Mouse (Mus musculus): ENCODE data around the gene Gm49380.
A peak's percentile ranks its signal among the peaks of the same experiment; 100 is the strongest.

The Gm49380 gene

GRCm38 (mm10) chr9:44045158-44045883, 68.0 kb downstream of the Gm49380 start:
- DNase-seq: no peak

- no peak for DNase-seq
These were observed 68.7 kb downstream of the Gm49380 start for GRCm38 (mm10) chr9:44044426-44045157.

GRCm38 (mm10) chr9:44043708-44044425, 69.4 kb downstream of the Gm49380 start:
- DNase-seq: peak; percentile 8

- peak; percentile 25 for DNase-seq
These were observed 70.2 kb downstream of the Gm49380 start, which contains the start of gene Thy1 for GRCm38 (mm10) chr9:44042836-44043707. Gene Thy1, plus strand, starts transcription at chr9:44043384.

GRCm38 (mm10) chr9:44042396-44042680, 71.0 kb downstream of the Gm49380 start:
- DNase-seq: no peak

- DNase-seq: no peak
These were observed 71.5 kb downstream of the Gm49380 start for GRCm38 (mm10) chr9:44041511-44042395.

GRCm38 (mm10) chr9:44037106-44037505, 76.2 kb downstream of the Gm49380 start:
- DNase-seq: no peak

GRCm38 (mm10) chr9:44033957-44034727, 79.2 kb downstream of the Gm49380 start:
- DNase-seq: no peak

GRCm38 (mm10) chr9:44033317-44033716, 80.0 kb downstream of the Gm49380 start:
- no peak for DNase-seq

GRCm38 (mm10) chr9:44031946-44032345, 81.4 kb downstream of the Gm49380 start:
- DNase-seq: no peak

- no peak for DNase-seq
These were observed 82.2 kb downstream of the Gm49380 start for GRCm38 (mm10) chr9:44031079-44031478.

- DNase-seq: no peak
These were observed 82.7 kb downstream of the Gm49380 start for GRCm38 (mm10) chr9:44030646-44031045.

- DNase-seq: peak; percentile 45
These were observed 83.6 kb downstream of the Gm49380 start for GRCm38 (mm10) chr9:44029580-44030236.

GRCm38 (mm10) chr9:44024096-44024495, 89.2 kb downstream of the Gm49380 start:
- no peak for DNase-seq

GRCm38 (mm10) chr9:44022100-44022847, 91.0 kb downstream of the Gm49380 start:
- no peak for DNase-seq

- DNase-seq: no peak
These were observed 93.3 kb downstream of the Gm49380 start for GRCm38 (mm10) chr9:44020001-44020400.

GRCm38 (mm10) chr9:44017846-44018245, 95.5 kb downstream of the Gm49380 start:
- DNase-seq: no peak

Measured in kidney, postnatal 14 days (tissue).